Mouse (Mus musculus): Measurements from ENCODE around the gene Tmem212.

Tmem212 gene

DNA sequence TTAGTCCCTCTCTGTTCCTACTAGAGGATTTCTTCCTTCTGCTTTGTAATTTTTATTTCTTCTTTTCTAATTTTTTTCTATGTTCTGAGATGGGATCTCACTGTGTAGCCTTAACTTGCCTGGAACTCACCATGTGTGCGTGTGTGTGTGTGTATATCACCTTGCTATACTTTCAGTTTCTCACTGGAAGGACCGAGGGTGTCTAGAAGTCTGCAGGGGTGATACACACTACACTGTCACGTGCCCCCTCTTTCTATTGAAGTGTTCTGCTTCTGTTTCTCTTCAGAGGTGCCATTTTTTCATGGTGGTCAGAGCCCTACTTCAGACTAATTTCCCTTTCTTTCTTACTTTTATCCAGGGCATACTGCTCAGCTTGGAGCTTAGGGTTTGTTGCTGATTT is 56.4 kb downstream of the Tmem212 start:
- DNase-seq = no peak

DNA sequence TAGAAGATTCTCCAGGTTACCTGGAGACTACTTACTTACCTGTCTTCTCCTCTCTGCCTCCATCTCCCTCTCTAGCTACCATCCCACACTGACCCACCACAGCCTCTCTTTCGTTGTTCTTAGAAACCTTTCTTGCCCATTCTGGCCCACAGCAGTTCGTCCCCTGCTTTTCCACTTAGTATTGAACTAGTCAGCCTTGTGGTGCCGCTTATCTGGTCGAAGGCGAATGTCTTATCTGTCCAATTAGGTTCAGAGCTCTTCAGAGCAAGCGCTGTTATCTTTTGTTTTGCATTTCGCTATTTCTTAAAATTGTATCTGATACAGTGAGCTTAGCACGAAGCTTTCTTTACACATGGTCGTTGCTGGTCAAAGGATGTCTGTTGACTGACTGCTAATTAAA is 56.9 kb downstream of the Tmem212 start:
- DNase-seq = no peak

DNA sequence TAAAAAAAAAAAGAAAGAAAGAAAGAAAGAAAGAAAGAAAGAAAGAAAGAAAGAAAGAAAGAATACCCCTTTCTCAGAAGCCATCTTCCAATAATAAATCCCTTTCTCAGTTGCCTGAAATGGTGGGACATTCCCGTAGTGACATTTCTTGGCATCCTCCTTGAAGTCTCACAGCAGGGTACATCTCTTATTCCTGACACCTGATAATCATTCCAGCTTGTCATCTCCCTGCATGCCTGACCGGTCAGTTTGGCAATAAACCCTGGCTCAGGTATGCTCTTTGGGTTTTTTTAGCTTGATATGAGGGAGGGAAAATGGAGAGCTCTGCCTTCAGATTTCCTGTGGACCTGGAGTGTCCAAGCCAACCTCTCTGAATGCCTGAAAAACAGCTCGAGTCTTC is 59.9 kb downstream of the Tmem212 start:
- DNase-seq = no peak

DNA sequence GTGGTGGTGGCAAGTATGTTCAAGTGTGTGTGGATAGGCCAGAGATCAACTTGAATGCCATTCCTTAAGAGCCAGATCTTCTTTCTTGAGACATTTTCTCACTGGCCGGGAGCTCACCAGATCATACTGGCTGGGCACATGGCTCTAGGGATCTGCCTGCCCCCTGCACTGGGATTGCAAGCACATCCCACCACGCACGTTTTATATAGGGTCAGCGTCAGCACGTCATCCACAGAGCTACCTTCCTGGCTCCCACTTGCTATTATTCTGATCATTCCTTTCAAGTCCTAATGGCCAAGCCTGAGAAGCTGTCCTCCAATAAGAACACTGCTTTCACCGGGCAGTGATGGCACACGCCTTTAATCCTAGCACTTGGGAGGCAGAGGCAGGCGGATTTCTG is 60.4 kb downstream of the Tmem212 start:
- DNase-seq = no peak

DNA sequence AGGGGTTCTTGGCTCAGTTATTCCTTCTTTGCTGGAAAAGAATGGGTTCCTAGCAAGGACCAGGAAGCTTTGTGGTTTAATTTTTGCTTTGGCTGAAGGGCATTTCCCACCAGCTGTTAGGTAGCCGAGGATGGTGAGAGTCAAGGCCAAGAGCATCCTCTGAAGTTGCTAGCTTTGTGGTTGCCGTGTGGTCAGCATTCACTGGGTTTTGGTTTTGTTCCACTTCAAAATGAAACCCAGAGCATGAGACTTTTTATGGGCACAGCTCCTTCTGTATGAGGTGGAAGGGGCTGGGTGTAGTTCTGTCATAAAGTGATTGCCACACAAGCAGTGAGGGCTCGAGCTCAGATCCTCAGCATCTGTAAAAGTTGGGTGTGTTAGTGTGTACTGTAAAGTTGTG is 67.4 kb downstream of the Tmem212 start:
- DNase-seq = no peak

DNA sequence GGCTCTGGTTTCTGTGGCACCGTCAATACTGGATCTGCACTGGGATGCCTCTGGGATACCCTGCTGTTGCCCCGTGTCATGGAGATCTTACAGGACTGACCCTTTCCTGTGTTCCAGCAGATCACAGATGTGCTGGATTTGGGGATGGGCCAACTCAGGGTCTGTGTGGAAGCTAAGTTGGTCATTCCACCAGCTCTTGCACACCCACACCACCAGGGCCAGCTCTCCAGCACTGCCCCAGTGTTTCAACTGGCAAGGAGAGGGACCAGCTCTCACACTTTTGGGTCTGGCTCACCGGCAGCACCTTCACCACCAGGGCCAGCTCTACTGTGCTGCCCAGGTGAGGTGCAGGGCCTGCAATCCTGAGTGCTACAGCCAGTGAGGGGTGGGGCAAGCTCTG is 68.9 kb downstream of the Tmem212 start:
- no peak for DNase-seq

DNA sequence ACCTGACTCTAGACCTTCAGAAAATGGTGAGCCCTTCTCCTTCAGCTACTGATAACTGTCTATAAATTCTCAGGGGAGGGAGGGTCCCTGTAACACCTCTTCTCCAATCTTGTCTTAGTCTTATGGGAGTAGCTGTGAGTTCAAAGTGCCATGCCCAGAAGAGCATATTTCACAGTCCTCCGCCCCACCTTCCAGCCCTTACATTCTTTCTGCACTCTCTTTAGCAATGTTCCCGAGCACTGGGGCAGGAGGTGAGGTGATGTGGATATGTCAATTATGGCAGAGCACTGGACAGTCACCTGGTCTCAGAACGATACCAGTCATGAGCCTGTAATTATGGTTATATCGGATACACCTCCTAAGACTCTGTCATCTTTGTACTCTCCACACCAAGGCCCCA is 70.2 kb downstream of the Tmem212 start:
- DNase-seq = no peak
